Mouse (Mus musculus): ENCODE data around the gene Prkch.

DNA sequence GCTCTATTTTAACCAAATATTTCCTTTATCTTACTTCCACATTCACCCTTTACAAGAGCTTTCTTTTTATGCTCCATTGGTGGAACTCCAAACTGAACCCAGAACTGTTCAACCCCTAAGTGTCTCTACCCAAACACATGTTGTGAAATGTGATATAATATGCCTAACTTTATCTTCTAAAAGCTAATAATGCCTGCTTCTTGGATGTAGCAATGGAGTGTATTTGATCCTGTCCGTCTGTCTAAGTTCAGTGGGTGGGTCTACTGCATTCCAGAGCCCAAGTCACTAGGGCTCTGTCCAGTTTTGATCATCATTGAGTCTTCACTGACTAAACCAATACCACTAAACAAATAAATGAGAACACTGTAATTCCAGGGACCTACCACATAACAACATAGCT, 240.2 kb downstream of the Prkch start:
- no peak for TF ChIP-seq CTCF (IDR thresholded peaks at IDR 0.05; ENCODE audit: borderline replicate concordance, extremely low read depth, insufficient read depth, insufficient read length)
- no peak for TF ChIP-seq POLR2A (IDR thresholded peaks at IDR 0.05; ENCODE audit: borderline replicate concordance, extremely low read depth, insufficient read depth, insufficient read length, poor library complexity, severe bottlenecking)

All from brain, embryonic 14.5 days (tissue).